ENCODE assay signal across 8 mouse cellular contexts in the genomic region with DNA sequence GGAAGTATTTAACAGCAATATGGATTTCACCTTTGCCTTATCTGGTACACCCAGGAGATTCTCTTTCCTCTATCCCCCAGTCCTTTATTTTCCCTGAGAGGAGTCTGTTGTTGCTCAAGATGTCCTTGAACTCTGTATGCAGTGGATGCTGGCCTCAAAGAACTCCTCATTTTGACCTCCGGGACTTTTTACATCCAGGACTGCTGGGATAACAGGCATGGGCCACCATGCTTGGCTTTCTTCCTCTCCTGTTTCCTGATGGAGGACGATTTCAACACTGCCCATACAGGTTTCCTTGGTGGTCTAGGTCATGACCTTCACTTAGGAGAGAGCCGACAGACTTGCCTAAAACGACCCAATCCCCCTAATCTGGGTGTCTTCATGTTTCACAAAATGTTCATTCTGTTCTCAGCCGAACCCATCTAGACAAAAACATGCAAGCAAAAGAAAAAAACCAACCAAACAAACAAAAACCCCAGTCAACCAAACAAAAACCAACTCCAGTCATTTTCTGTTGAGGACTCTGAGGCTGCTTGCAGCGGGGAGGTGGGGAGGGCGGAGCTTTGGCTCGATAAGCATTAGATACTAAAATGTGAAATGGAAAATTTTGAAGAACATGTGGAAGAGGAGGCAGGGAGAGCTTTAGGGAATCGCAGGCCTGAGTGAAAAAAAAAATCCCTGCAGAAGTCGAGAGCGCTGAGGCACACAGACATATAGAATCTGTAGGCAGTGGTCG. TPM values are rescaled to one million over a fixed set of nuclear protein-coding genes. Genes with fewer than 3 reads are reported as not detected.
DNase-seq lines count a peak whose midpoint lies in the region; ATAC-seq lines count a peak whose summit lies in the region.

No protein-coding gene starts in this region.

- H3K36me3 ChIP-seq in embryonic facial prominence, embryonic 13.5 days, result no peaks in the 10 kb centered on the region
- no peaks in the 10 kb centered on the region for H3K36me3 ChIP-seq in hindbrain, embryonic 13.5 days
- H3K36me3 ChIP-seq in liver, embryonic 13.5 days, result no peaks in the 10 kb centered on the region

- H3K4me1 ChIP-seq in embryonic facial prominence, embryonic 13.5 days, result peaks cover 12% of the 10 kb centered on the region
- H3K4me1 ChIP-seq in hindbrain, embryonic 13.5 days (replicated peaks), result peaks cover 19% of the 10 kb centered on the region
- H3K4me1 ChIP-seq in liver, embryonic 13.5 days (replicated peaks), result peaks cover 34% of the 10 kb centered on the region

- ATAC-seq in embryonic facial prominence, embryonic 13.5 days (ENCODE audit: insufficient number of reproducible peaks, insufficient read depth, low FRiP score, low TSS enrichment, low read depth), result no peak; the same call in 1 of the 2 replicates
- ATAC-seq in hindbrain, embryonic 13.5 days (ENCODE audit: low FRiP score), result peak; percentile 0; the same call in 1 of the 2 replicates
- ATAC-seq in liver, embryonic 13.5 days (ENCODE audit: low read depth), result no peak

- peak overlapping the region; percentile 76 for H3K9ac ChIP-seq in embryonic facial prominence, embryonic 13.5 days
- H3K9ac ChIP-seq in hindbrain, embryonic 13.5 days, result peak overlapping the region; percentile 77
- peak overlapping the region; percentile 78 for H3K9ac ChIP-seq in liver, embryonic 13.5 days

- WGBS in embryonic facial prominence, embryonic 13.5 days, result 4% methylated on average over 12 of the region's 12 CpGs
- 10% methylated on average over 12 of the region's 12 CpGs for WGBS in hindbrain, embryonic 13.5 days
- WGBS in liver, embryonic 13.5 days (ENCODE audit: insufficient replicate concordance), result 9% methylated on average over 12 of the region's 12 CpGs

- H3K27ac ChIP-seq in embryonic facial prominence, embryonic 13.5 days, result peak overlapping the region; percentile 94
- peak overlapping the region; percentile 94 for H3K27ac ChIP-seq in hindbrain, embryonic 13.5 days
- H3K27ac ChIP-seq in liver, embryonic 13.5 days, result peak overlapping the region; percentile 83

- H3K27me3 ChIP-seq in embryonic facial prominence, embryonic 13.5 days, result no peaks in the 10 kb centered on the region
- H3K27me3 ChIP-seq in hindbrain, embryonic 13.5 days, result no peaks in the 10 kb centered on the region
- no peaks in the 10 kb centered on the region for H3K27me3 ChIP-seq in liver, embryonic 13.5 days

- DNase-seq in layer of hippocampus, adult 9-11 months, result peak; percentile 14
- no peak for DNase-seq in layer of hippocampus, postnatal 36 days
- peak; percentile 80 for DNase-seq in NIH3T3 (ENCODE audit: low read depth)
- no peak for DNase-seq in liver, embryonic 13.5 days
- DNase-seq in testis, postnatal 10 days (ENCODE audit: low spot score), result peak; percentile 73
- DNase-seq in natural killer cell, adult 2 months (ENCODE audit: low spot score in 2 of 2), result no peak

- peak overlapping the region; percentile 64 for H3K4me2 ChIP-seq in embryonic facial prominence, embryonic 13.5 days
- H3K4me2 ChIP-seq in hindbrain, embryonic 13.5 days, result peak overlapping the region; percentile 56
- peak overlapping the region; percentile 98 for H3K4me2 ChIP-seq in liver, embryonic 13.5 days

- peak overlapping the region; percentile 82 for H3K4me3 ChIP-seq in embryonic facial prominence, embryonic 13.5 days
- peak overlapping the region; percentile 80 for H3K4me3 ChIP-seq in hindbrain, embryonic 13.5 days
- peak overlapping the region; percentile 89 for H3K4me3 ChIP-seq in liver, embryonic 13.5 days (replicated peaks)

- no peaks in the 10 kb centered on the region for H3K9me3 ChIP-seq in embryonic facial prominence, embryonic 13.5 days
- no peaks in the 10 kb centered on the region for H3K9me3 ChIP-seq in hindbrain, embryonic 13.5 days
- H3K9me3 ChIP-seq in liver, embryonic 13.5 days (replicated peaks), result no peaks in the 10 kb centered on the region

RNA-seq across cellular contexts. Expression of a gene that starts 1.0 kb away (rescaled TPM):
- 10 to 100 TPM; 89.4 to 98.0 TPM for total RNA-seq in layer of hippocampus, postnatal 36 days (2021)
- 47.2 and 48.0 TPM in 2 replicates for polyA plus RNA-seq in embryonic facial prominence, embryonic 13.5 days (2015; fragmentation: Nextera tagmentation; extraction: Ambion mirVana)
- polyA plus RNA-seq in hindbrain, embryonic 13.5 days (2015; fragmentation: Nextera tagmentation; extraction: Ambion mirVana), result 97.7 and 102 TPM in 2 replicates
- polyA plus RNA-seq in liver, embryonic 13.5 days (2015; fragmentation: Nextera tagmentation; extraction: Ambion mirVana), result 19.7 and 21.2 TPM in 2 replicates

RNA-seq across cellular contexts. Expression of a gene that starts 49.4 kb away (rescaled TPM):
- 10 to 100 TPM in 1 of 2 experiments, 1 to 10 TPM in 1; 8.4 to 11.9 TPM for total RNA-seq in layer of hippocampus, postnatal 36 days (2021)
- polyA plus RNA-seq in embryonic facial prominence, embryonic 13.5 days (2015; fragmentation: Nextera tagmentation; extraction: Ambion mirVana), result 17.0 and 20.3 TPM in 2 replicates
- 13.5 TPM in 2 replicates for polyA plus RNA-seq in hindbrain, embryonic 13.5 days (2015; fragmentation: Nextera tagmentation; extraction: Ambion mirVana)
- polyA plus RNA-seq in liver, embryonic 13.5 days (2015; fragmentation: Nextera tagmentation; extraction: Ambion mirVana), result 15.6 and 19.1 TPM in 2 replicates

RNA-seq across cellular contexts. Expression of a gene that starts 52.9 kb away (rescaled TPM):
- total RNA-seq in layer of hippocampus, postnatal 36 days (2021), result 1 to 10 TPM; 1.6 to 2.4 TPM
- 1.3 and 1.7 TPM in 2 replicates for polyA plus RNA-seq in embryonic facial prominence, embryonic 13.5 days (2015; fragmentation: Nextera tagmentation; extraction: Ambion mirVana)
- polyA plus RNA-seq in hindbrain, embryonic 13.5 days (2015; fragmentation: Nextera tagmentation; extraction: Ambion mirVana), result 2.5 and 3.1 TPM in 2 replicates
- 0.68 and 1.2 TPM in 2 replicates for polyA plus RNA-seq in liver, embryonic 13.5 days (2015; fragmentation: Nextera tagmentation; extraction: Ambion mirVana)

Comparison
In these comparisons a context has a peak if more than half of its experiments do, and no peak if none do; other contexts are left out.
1. DNase-seq: peak in layer of hippocampus, adult 9-11 months (single experiment), NIH3T3 (single experiment) and testis, postnatal 10 days (single experiment); none in layer of hippocampus, postnatal 36 days (0 of 2), liver, embryonic 13.5 days (single experiment) and natural killer cell, adult 2 months (0 of 2).
2. Peak in every context shown above with its lines, with median percentiles within 50 percentile points of each other: H3K27ac ChIP-seq, H3K4me2 ChIP-seq, H3K4me3 ChIP-seq and H3K9ac ChIP-seq.